Mouse (Mus musculus): Measurements from ENCODE around the gene Rplp2.

Gene Rplp2

DNA sequence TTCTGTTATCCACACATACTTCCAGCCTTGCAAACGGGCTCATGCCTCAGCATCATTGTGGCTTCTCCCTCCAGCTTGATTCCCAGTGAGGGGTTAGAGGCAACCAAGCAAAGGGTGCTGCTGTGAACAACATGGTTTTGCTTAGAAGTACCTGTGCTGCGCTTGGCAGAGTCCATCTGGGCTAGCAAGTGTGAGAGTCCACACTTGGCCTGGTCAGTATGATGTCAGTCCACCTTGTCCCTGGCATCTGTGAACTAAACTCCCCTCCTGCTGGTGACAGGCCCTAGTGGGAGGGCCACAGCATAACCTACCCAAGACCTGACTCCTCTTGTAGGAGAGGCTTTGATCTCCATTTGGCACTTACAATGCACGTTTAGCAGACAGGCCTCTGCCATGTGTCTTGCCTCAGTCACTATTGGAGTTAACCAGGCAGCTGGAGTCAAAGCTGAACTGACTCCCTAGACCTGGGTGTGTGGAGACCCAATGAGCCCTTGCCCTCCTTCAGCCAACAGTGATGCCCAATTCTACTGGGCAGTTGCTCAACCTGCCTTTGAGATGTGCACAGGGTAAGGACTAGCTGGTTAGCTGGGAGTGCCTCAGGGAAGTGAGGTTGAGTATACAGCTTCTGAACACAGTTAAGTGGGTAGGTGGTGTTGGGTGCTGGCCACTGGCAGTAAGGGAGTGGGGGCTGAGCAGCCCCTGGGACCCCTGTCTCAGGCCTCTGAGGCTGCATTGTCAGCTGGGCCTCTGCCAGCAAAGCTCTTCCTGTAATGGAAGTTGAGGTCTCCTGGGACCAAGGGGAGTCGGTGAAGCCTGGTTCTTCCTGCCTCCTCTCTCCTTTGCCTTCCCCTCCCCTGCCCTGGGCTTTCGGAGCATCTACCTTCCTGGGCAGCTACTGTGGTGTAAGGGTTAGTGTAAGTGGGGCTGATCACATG, 37.3 kb downstream of the Rplp2 start:
- DNase-seq (ENCODE audit: low spot score) = no peak

- no peak for DNase-seq (ENCODE audit: low spot score)
These were observed 38.0 kb downstream of the Rplp2 start for GRCm38 (mm10) chr7:141485186-141485585.

DNA sequence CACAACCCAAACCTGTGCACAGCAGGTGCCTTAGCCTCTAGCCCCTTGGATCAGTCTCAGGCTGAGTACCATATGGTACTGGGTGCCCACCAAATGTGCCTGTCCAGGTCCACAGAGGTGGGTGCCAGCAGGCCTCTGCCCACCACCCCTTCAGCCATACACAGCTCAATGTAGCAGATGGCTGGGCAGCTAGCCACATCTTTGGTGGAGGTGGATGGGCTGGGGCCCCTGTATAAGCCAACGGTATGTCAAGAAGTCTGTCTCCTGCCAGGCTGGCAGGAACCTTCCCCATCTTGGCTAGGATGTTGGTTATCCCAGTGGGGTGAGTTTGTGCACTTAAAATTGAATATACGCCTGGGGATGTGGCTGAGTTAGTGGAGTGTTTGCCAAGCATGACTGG, 38.4 kb downstream of the Rplp2 start:
- no peak for DNase-seq (ENCODE audit: low spot score)

- no peak for DNase-seq (ENCODE audit: low spot score)
These were observed 39.1 kb downstream of the Rplp2 start for GRCm38 (mm10) chr7:141486239-141486638.

DNA sequence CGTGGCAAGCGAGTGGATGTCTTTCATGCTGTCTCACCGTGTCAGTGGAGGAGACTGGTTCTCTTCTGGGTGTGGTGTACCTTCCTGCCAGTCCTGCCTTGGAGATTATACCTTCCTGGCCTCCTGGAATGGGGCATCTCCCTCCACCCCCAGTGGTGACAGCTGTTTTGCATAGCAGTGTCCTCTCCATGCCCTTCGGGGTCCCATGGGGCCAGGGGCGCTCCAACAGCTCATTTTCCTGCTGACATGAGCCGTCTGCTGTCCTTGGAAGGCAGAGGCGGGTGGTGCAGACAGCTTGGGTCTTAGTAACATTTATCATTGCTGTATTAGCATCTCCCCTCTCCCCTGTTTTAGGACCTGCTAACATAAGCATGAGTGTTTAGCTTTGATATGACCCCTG, 40.0 kb downstream of the Rplp2 start:
- no peak for DNase-seq (ENCODE audit: low spot score)

GRCm38 (mm10) chr7:141491151-141491550, 44.0 kb downstream of the Rplp2 start:
- DNase-seq (ENCODE audit: low spot score) = no peak

GRCm38 (mm10) chr7:141492738-141493137, 45.6 kb downstream of the Rplp2 start:
- no peak for DNase-seq (ENCODE audit: low spot score)

DNA sequence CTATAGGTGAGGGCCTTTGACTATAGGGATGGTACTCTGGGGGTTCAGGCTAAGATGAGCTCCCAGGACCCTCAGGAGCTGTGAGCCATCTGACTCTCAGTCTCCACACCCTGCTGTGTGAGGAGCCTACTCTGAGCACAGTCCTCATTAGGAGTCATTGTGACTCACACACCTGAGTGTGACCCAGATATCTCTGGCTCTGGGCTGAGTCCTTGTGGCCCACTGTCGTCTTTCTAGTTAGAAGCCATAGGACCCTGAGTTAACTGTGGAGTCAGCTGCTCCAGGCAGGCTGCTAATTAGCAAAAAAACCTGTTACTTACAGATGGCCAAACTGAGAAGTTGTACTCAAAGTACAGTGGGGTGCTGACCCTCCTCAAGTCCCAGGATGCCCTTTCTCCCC, 46.6 kb downstream of the Rplp2 start:
- no peak for DNase-seq (ENCODE audit: low spot score)

DNA sequence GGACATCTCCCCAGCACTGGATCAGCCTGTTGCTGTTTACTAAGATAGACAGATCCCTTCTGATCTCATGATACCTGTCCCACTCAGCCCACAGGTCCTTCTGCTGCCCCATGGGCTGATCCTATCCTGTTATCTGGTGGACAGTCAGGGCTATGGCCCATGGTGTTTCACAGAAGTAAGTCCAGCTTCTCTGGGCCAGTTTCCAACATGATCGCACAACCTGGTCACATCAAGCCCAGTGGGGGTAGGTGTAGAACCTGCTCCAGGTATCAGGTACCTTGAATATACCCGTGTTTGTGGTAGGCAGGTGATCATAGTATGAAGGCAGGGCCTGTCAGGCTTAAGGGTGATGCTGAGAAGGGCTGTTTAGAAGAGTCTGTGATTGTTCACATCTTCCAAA, 48.2 kb downstream of the Rplp2 start:
- no peak for DNase-seq (ENCODE audit: low spot score)

GRCm38 (mm10) chr7:141495940-141496339, 48.8 kb downstream of the Rplp2 start:
- no peak for DNase-seq (ENCODE audit: low spot score)

- no peak for DNase-seq (ENCODE audit: low spot score)
These were observed 50.4 kb downstream of the Rplp2 start for GRCm38 (mm10) chr7:141497600-141497999.

Data from testis, postnatal 14 days (tissue).